Mouse (Mus musculus) heart, embryonic 13.5 days (tissue): ENCODE results near the gene Serinc4. TPM values are rescaled to one million over a fixed set of nuclear protein-coding genes. Genes with fewer than 3 reads are reported as not detected.
"Not testable (repeated sequence)": the region's sequence is repeated elsewhere in the genome, so short reads cannot be mapped to it uniquely, and the experiment has no call there.

Experiments
- ATAC-seq: fragments of 200-750 bp; cut with Nextera tagmentation; 2 replicates; pipeline ENCODE4 v1.8.0; 2017; ENCODE audit warnings: moderate TSS enrichment; ENCODE audit not compliant: insufficient number of reproducible peaks, low FRiP score, low TSS enrichment; ENCODE audit errors: extremely low read depth
- H3K27ac ChIP-seq: fragments of 300-500 bp; sonication (generic); replicated peaks from 2 replicates; pipeline ENCODE4 v1.5.1; 2015; ENCODE audit warnings: moderate library complexity, mild to moderate bottlenecking, inconsistent platforms
- H3K27me3 ChIP-seq: fragments of 300-500 bp; sonication (generic); replicated peaks from 2 replicates; pipeline ENCODE4 v1.6.1; 2015; ENCODE audit warnings: mild to moderate bottlenecking, inconsistent platforms
- H3K36me3 ChIP-seq: fragments of 300-500 bp; sonication (generic); 2 replicates; pipeline ENCODE4 v1.6.1; 2015; ENCODE audit warnings: mild to moderate bottlenecking, inconsistent platforms
- H3K4me1 ChIP-seq: fragments of 300-500 bp; sonication (generic); 2 replicates; pipeline ENCODE4 v1.6.1; 2015; ENCODE audit warnings: inconsistent platforms
- H3K4me2 ChIP-seq: fragments of 300-500 bp; sonication (generic); 2 replicates; pipeline ENCODE4 v1.6.1; 2015; ENCODE audit warnings: inconsistent platforms, mild to moderate bottlenecking, moderate library complexity
- H3K4me3 ChIP-seq: fragments of 300-500 bp; sonication (generic); 2 replicates; pipeline ENCODE4 v1.5.1; 2015; ENCODE audit warnings: moderate library complexity, mild to moderate bottlenecking, inconsistent platforms
- H3K9ac ChIP-seq: fragments of 300-500 bp; sonication (generic); 2 replicates; pipeline ENCODE4 v1.6.1; 2015; ENCODE audit warnings: inconsistent platforms, mild to moderate bottlenecking, moderate library complexity
- H3K9me3 ChIP-seq: fragments of 300-500 bp; sonication (generic); 2 replicates; pipeline ENCODE4 v1.6.1; 2016; ENCODE audit warnings: inconsistent platforms
- WGBS: fragments of 180-500 bp; shearing (Covaris S2); methylation state at CpG from one replicate; pipeline ENCODE4 v1.1.7; 2015; ENCODE audit warnings: mixed read lengths; 5-methylcytosine and 5-hydroxymethylcytosine counted together
- polyA plus RNA-seq: library from polyadenylated mRNA; unstranded; fragments of >200 nt; fragmentation: Nextera tagmentation; extraction: Ambion mirVana; gene quantifications from 2 replicates; pipeline ENCODE4 v1.2.1, GENCODE M21; 2015

Serinc4 gene
- polyA plus RNA-seq, 1 experiment from 2014 or later: 0.07 TPM

DNA sequence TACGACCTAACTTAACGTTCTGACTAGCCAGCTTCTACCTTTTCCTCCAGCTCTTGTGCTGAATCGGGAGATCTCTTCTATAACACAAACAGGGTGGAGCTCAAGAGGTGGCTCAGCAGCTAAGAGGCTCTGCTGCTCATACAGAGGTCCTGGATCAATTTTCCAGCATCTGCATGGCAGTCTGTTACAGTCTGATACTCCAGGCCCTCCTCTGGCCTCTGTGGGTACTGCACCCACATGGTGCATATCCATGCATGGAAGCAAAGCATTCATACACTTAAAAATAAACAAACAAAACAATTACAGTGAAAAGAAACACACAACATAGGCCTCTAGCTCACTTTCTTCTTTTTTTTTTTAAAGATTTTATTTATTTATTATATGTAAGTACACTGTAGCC lies 16.2 kb upstream of the Serinc4 start:
- not testable (repeated sequence) for ATAC-seq, H3K4me1 ChIP-seq, H3K9me3 ChIP-seq, H3K9ac ChIP-seq, H3K27me3 ChIP-seq, H3K27ac ChIP-seq
- Histone ChIP-seq H3K4me2 (peak overlapping the region; percentile 82; the same call in 1 of the 2 replicates), H3K36me3 (peaks cover 11% of the 10 kb centered on the region), H3K4me3 (peak overlapping the region; percentile 72)
- WGBS: 90% methylated on average over 3 of the region's 3 CpGs

DNA sequence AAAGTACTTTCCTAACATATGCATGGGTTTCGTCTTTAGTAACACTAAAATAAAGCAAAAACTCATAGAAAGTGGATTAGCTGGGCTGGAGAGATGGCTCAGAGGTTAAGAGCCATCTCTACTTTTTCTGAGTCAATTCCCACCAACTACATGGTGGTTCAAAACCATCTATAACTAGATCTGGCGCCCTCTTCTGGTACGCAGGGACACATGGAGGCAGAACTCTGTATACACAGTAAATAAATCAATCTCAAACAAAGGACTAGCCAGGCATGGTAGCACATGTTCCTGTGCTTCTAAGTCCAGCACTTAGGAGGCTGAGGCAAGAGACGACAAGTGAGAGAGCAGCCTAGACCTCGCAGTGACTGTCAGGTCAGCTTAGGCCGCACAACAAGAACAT lies 12.4 kb upstream of the Serinc4 start:
- not testable (repeated sequence) for H3K27ac ChIP-seq, ATAC-seq, H3K4me3 ChIP-seq, H3K9ac ChIP-seq, H3K9me3 ChIP-seq, H3K4me2 ChIP-seq, H3K27me3 ChIP-seq, H3K4me1 ChIP-seq
- WGBS: 87% methylated on average over 2 of the region's 6 CpGs
- peaks cover 11% of the 10 kb centered on the region for H3K36me3 ChIP-seq

DNA sequence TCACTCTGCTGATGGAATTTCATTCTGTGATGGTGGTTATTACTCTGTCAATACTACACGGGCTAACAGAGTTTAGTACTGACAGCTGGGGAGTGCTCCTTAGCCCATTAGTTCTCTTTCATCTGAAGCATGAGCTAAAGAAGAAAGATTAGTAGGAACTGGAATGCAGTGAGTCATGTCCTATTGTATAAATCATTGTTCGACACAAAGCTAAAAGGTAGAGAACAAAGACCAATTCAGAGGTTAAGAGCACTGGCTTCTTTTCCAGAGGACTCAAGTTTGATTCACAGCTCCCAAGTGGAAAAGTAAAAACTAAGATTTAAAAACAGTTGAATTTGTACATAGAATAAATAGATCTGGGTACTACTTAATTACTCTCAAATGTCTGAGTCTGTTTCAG lies 3.5 kb upstream of the Serinc4 start:
- H3K27ac ChIP-seq: no peak overlapping the region
- ATAC-seq: no peak
- WGBS: 77% methylated on average over 2 of the region's 2 CpGs

DNA sequence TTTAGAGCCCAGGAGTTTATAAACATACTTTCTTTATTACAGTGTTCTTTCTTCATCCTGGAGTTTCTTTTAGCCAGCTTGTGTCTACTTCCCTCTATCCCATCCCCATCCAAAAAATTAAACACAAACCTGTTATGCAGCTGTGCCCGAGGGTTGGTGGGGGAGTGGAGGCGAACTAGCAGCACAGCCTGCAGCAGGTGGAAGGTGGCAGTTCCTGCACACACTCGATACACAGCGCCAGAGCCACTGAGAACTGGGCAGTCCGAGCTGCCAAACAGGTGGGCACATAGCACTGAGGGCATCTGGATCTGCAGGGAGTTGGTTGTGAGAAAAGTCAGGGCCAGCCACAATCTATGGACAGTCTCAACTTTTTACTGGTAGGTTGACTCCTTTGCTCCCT lies 1.0 kb downstream of the Serinc4 start:
- Histone ChIP-seq H3K4me3 (no peak overlapping the region), H3K27me3 (no peaks in the 10 kb centered on the region), H3K36me3 (peaks cover 66% of the 10 kb centered on the region), H3K9ac (no peak overlapping the region), H3K27ac (no peak overlapping the region), H3K9me3 (no peaks in the 10 kb centered on the region), H3K4me1 (peaks cover 50% of the 10 kb centered on the region), H3K4me2 (no peak overlapping the region)
- WGBS: 79% methylated on average over 5 of the region's 5 CpGs
- no peak for ATAC-seq

More for the DNA sequence above, 3.5 kb upstream of the Serinc4 start:
- Histone ChIP-seq H3K9ac (no peak overlapping the region), H3K4me1 (peaks cover 18% of the 10 kb centered on the region), H3K27me3 (no peaks in the 10 kb centered on the region), H3K36me3 (peaks cover 32% of the 10 kb centered on the region), H3K4me3 (no peak overlapping the region), H3K4me2 (no peak overlapping the region), H3K9me3 (no peaks in the 10 kb centered on the region)

DNA sequence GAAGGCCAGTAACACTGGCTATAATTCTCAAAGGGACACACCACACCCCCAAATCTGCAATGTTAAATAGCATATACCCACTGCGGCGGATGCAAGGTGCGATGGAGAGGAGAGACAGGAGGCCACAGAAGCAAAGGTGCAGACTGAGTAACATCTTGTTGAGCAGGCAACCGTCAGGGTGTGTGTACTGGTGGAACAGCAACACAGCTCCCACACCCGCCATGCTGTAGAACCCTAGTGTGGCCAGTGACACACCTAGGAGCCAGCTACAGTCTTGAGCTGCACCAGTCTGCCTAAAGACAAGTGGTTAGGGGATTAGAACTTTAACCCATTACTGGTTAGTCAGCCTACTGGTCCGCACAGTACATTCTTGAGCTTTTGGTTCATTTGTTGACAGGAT lies 2.7 kb downstream of the Serinc4 start:
- 83% methylated on average over 6 of the region's 6 CpGs for WGBS
- Histone ChIP-seq H3K9ac (peak overlapping the region; percentile 37; the same call in 1 of the 2 replicates), H3K36me3 (peaks cover 53% of the 10 kb centered on the region), H3K27ac (peak overlapping the region; percentile 84), H3K4me1 (peaks cover 54% of the 10 kb centered on the region), H3K27me3 (no peaks in the 10 kb centered on the region), H3K4me2 (no peak overlapping the region; the same call in 1 of the 2 replicates), H3K4me3 (no peak overlapping the region), H3K9me3 (no peaks in the 10 kb centered on the region)
- ATAC-seq: no peak

DNA sequence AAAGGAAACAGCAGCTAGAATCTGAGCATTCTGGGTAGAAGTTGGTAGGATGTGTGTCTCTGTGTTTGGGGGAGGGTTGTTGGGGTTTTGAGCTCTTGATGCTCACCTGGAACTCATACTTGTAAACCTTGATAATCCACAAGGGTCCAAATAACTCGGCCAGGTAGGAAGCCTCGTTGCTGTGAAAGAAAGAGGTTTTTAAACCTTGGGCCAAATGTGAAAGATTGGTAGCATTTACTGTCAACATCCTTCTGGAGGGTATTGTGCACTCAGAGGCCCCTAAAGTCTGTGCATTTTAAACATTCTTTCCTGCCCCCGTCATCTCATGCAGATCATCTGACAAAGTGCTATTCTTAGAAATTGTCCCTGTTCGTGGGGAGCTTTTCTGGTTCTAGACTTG lies 3.6 kb downstream of the Serinc4 start, which contains the start of gene Hypk:
Gene Hypk, plus strand, starts transcription at position 301 of the 400 bp plus-strand sequence.
- Histone ChIP-seq H3K9ac (peak within 1 kb of the TSS; percentile 64), H3K4me1 (peaks cover 51% of the 10 kb centered on the region), H3K4me3 (peak within 1 kb of the TSS; percentile 19; the same call in 1 of the 2 replicates), H3K4me2 (peak within 1 kb of the TSS; percentile 48), H3K27me3 (no peaks in the 10 kb centered on the region), H3K36me3 (peaks cover 45% of the 10 kb centered on the region), H3K27ac (peak within 1 kb of the TSS; percentile 84), H3K9me3 (no peaks in the 10 kb centered on the region)
- ATAC-seq: no peak
- WGBS: 51% methylated on average over 4 of the region's 4 CpGs

DNA sequence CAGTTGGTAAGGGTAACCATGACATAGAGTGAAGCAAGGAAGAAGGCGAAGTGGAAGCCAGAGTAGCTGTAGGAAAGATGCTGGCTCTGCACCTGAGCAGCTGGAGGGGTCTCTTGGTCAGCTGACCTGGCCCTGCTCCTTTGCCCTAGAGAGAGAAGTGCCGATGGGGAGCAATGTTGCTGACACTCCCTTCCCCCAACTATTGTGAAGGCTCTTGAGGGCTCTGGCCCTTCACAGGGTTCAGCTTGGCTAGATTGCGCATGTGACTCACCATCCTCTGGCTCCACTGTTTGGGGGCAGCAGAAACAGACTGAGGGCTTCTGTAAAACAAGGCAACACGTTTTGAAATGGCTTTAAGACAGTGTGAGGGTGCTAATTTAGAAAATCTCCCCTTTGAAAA lies 4.2 kb downstream of the Serinc4 start:
- Histone ChIP-seq H3K27ac (peak overlapping the region; percentile 84), H3K36me3 (peaks cover 45% of the 10 kb centered on the region), H3K4me1 (peaks cover 51% of the 10 kb centered on the region), H3K4me2 (peak overlapping the region; percentile 48), H3K4me3 (peak overlapping the region; percentile 19; the same call in 1 of the 2 replicates), H3K9me3 (no peaks in the 10 kb centered on the region), H3K27me3 (no peaks in the 10 kb centered on the region), H3K9ac (peak overlapping the region; percentile 64)
- WGBS: 57% methylated on average over 4 of the region's 4 CpGs
- ATAC-seq: no peak

DNA sequence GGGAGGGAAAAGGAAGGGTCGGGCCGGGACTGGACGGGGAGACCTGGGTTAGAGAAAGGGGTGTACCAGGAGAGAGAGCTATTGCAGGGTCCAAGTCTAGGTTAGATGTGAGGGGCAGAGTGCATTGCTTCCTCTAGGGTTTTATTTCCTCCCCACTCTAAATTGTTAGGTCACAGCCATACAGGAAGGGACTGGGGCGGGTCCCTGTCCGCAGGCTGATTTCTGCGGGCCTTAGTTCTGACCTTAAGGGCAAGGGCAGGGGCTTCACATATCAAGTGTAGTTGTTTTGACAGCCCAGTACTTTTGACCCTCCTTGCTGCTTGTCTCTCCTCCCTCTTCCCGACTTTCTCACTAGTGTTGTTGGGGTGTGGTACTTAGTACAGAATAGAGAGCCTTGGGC lies 6.5 kb downstream of the Serinc4 start:
- H3K27me3 ChIP-seq: no peaks in the 10 kb centered on the region
- H3K9me3 ChIP-seq: no peaks in the 10 kb centered on the region
- peak overlapping the region; percentile 95 for H3K4me2 ChIP-seq
- H3K36me3 ChIP-seq: peaks cover 43% of the 10 kb centered on the region
- ATAC-seq: no peak
- WGBS: 2% methylated on average over 7 of the region's 7 CpGs
- H3K4me3 ChIP-seq: peak overlapping the region; percentile 88
- H3K4me1 ChIP-seq: peaks cover 44% of the 10 kb centered on the region
- peak overlapping the region; percentile 99 for H3K27ac ChIP-seq
- H3K9ac ChIP-seq: peak overlapping the region; percentile 100

DNA sequence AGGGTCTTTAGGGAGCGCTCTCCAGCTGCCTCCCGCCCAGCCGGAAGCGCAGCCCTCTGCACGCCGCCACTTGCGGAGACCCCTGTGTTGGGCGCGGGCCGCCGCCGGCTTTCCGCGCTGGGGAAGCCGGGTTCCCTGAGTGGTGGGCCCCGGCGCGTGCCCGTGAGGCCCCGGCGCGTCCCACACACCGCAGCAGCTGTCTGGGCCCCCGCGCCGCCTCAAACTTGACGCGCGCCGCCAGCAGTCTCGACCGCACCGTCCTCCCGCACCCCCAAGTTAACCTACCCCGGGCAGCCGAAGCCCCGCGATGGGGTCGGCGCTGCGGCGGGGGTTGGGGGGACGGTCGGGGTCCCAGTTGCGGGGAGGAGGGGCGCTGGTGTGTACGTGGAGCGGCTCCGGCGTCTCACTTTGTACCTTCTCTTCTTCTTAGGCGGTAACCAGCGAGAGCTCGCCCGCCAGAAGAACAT lies 7.0 kb downstream of the Serinc4 start:
- ATAC-seq: peak; percentile 16
- no peaks in the 10 kb centered on the region for H3K27me3 ChIP-seq
- under 1% methylated on average over 54 of the region's 54 CpGs for WGBS

DNA sequence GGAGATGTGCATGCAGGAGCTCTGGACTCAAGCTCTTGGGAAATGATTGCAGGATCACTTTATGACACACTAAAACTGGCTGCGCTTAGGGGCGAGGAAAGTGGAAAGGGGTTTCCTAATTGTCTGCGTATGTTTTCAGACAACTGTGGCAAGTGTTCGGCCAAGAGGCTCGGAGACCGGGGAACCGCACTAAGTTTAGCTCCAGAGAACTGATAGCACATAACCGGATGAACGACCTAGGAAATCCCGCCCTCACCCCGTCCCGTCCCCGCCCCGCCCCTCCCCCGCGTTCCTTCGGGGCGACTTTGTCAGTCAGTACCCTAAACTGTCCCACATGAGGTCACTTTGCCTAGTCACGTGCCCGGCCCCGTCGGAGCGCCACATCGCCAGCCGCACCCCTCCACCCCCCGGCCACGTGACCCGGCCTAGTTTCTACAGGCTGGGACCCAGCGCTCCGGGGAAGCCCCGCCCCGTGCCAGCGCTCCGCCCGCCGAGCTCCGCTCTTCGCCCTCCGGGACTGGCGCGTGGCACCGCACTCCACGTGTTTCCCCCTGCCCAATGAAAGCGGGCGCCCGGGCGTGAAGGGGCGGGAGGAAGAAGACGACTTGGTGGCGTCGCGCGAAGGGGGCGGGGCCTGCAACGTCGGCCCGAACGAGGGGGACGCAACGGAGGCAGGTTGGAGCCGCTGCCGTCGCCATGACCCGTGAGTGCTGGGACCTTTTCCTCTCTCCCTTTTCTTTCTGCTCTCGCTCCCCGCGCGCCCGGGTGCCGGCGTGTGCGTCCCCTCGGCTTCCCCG lies 7.6 kb downstream of the Serinc4 start, which contains the start of gene Serf2:
Gene Serf2, plus strand, starts transcription at position 457 of the 797 bp plus-strand sequence.
- peak within 1 kb of the TSS; percentile 88 for H3K4me3 ChIP-seq
- peak within 1 kb of the TSS; percentile 100 for H3K9ac ChIP-seq
- peak within 1 kb of the TSS; percentile 95 for H3K4me2 ChIP-seq
- H3K9me3 ChIP-seq: no peaks in the 10 kb centered on the region
- no peaks in the 10 kb centered on the region for H3K27me3 ChIP-seq
- H3K4me1 ChIP-seq: peaks cover 41% of the 10 kb centered on the region
- H3K36me3 ChIP-seq: peaks cover 31% of the 10 kb centered on the region
- peak within 1 kb of the TSS; percentile 99 for H3K27ac ChIP-seq
- peak; percentile 98 for ATAC-seq
- under 1% methylated on average over 73 of the region's 74 CpGs for WGBS

More for the DNA sequence above, 7.0 kb downstream of the Serinc4 start:
- H3K9me3 ChIP-seq: no peaks in the 10 kb centered on the region
- H3K4me1 ChIP-seq: peaks cover 44% of the 10 kb centered on the region
- peak overlapping the region; percentile 99 for H3K27ac ChIP-seq
- peak overlapping the region; percentile 100 for H3K9ac ChIP-seq
- H3K4me3 ChIP-seq: peak overlapping the region; percentile 88
- H3K4me2 ChIP-seq: peak overlapping the region; percentile 95
- peaks cover 37% of the 10 kb centered on the region for H3K36me3 ChIP-seq

DNA sequence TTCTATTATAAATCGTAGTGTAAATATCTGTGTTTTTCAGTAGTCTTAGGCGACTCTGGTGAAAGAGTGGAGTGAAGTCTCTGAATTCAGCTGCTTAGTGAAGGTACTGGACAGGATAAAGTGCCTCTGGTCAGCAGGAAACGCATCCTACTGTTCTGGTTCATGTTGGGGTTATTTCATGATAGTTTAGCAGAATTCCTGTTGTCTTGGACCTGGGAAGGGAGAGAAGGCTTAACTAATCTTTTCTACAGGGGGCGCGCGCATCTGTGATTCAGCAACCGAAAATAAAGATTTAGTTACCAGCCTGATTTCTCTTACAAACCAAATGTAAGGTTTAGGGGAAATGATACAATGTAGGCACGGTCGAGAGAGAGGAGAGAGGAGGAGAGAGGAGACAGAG lies 8.4 kb downstream of the Serinc4 start:
- H3K4me2 ChIP-seq: peak overlapping the region; percentile 77
- peaks cover 23% of the 10 kb centered on the region for H3K36me3 ChIP-seq
- peak overlapping the region; percentile 96 for H3K27ac ChIP-seq
- H3K9ac ChIP-seq: peak overlapping the region; percentile 82
- no peak for ATAC-seq
- H3K27me3 ChIP-seq: no peaks in the 10 kb centered on the region
- 12% methylated on average over 9 of the region's 9 CpGs for WGBS
- peaks cover 34% of the 10 kb centered on the region for H3K4me1 ChIP-seq
- peak overlapping the region; percentile 88 for H3K4me3 ChIP-seq
- no peaks in the 10 kb centered on the region for H3K9me3 ChIP-seq
